Mouse (Mus musculus) limb, embryonic 14.5 days (tissue): ENCODE results near the gene Hint2. TPM values are rescaled to one million over a fixed set of nuclear protein-coding genes. Genes with fewer than 3 reads are reported as not detected.

Experiments used
- ATAC-seq: fragments of 200-750 bp; cut with Nextera tagmentation; 2 replicates; pipeline ENCODE4 v1.8.0; 2017; ENCODE audit warnings: low read depth, moderate number of reproducible peaks, moderate TSS enrichment; ENCODE audit not compliant: low FRiP score
- DNase-seq: peaks from one replicate; pipeline ENCODE4 v3.0.0-alpha.2; 2015; ENCODE audit warnings: low spot score
- H3K27ac ChIP-seq: fragments of 300-500 bp; sonication (generic); replicated peaks from 2 replicates; pipeline ENCODE4 v1.5.1; 2014; ENCODE audit warnings: low read depth, mild to moderate bottlenecking, low read length, moderate library complexity, mixed read lengths
- H3K27me3 ChIP-seq: fragments of 300-500 bp; sonication (generic); 2 replicates; pipeline ENCODE4 v1.6.1; 2014; ENCODE audit warnings: low read length, mixed read lengths; ENCODE audit not compliant: control insufficient read depth, insufficient read depth
- H3K36me3 ChIP-seq: fragments of 300-500 bp; sonication (generic); 2 replicates; pipeline ENCODE4 v1.6.1; 2014; ENCODE audit warnings: mild to moderate bottlenecking, low read length, moderate library complexity, mixed read lengths; ENCODE audit not compliant: control insufficient read depth, insufficient read depth
- H3K4me1 ChIP-seq: fragments of 300-500 bp; sonication (generic); 2 replicates; pipeline ENCODE4 v1.6.1; 2014; ENCODE audit warnings: antibody characterized with exemption, low read length, mixed read lengths; ENCODE audit not compliant: control insufficient read depth, insufficient read depth
- H3K4me2 ChIP-seq: fragments of 300-500 bp; sonication (generic); replicated peaks from 2 replicates; pipeline ENCODE4 v1.6.1; 2014; ENCODE audit warnings: low read depth, mild to moderate bottlenecking, low read length, moderate library complexity; ENCODE audit not compliant: severe bottlenecking
- H3K4me3 ChIP-seq: fragments of 300-500 bp; sonication (generic); replicated peaks from 2 replicates; pipeline ENCODE4 v1.5.1; 2014; ENCODE audit warnings: low read length
- H3K9ac ChIP-seq: fragments of 300-500 bp; sonication (generic); 2 replicates; pipeline ENCODE4 v1.6.1; 2014; ENCODE audit warnings: mild to moderate bottlenecking, low read depth, low read length, moderate library complexity; ENCODE audit not compliant: severe bottlenecking
- H3K9me3 ChIP-seq: fragments of 300-500 bp; sonication (generic); 2 replicates; pipeline ENCODE4 v1.6.1; 2016; ENCODE audit warnings: low read length; ENCODE audit not compliant: control insufficient read depth
- POLR2A ChIP-seq: fragments of 200-500 bp; IDR thresholded peaks from 2 replicates; pipeline ENCODE4 v1.8.0; 2012; ENCODE audit warnings: inconsistent platforms, mild to moderate bottlenecking, moderate library complexity, borderline replicate concordance; ENCODE audit not compliant: insufficient read depth, insufficient read length; ENCODE audit errors: extremely low read depth
- WGBS: fragments of 180-500 bp; shearing (Covaris S2); extraction: QIAGEN DNeasy Blood & Tissue Kit; methylation state at CpG from one replicate; pipeline ENCODE4 v1.1.7; 2014; 5-methylcytosine and 5-hydroxymethylcytosine counted together
- polyA plus RNA-seq, 2 experiments: library from polyadenylated mRNA; depleted of rRNA in 1 of 2; stranded (reverse) in 1 of 2; unstranded in 1 of 2; fragments of >200 nt; fragmentation: Nextera tagmentation in 1 of 2; extraction: Ambion mirVana in 1 of 2; gene quantifications; 2 replicates each; pipeline versions ENCODE4 v1.2.1 to v1.2.3; 2012 to 2014

Hint2 gene
- polyA plus RNA-seq, 2 experiments, result 58.3 to 87.6 TPM

- no peak overlapping the region for H3K9ac ChIP-seq
- ATAC-seq, result no peak
- H3K27me3 ChIP-seq, result no peaks in the 10 kb centered on the region
- no peak for DNase-seq
- H3K4me3 ChIP-seq, result no peak overlapping the region
- H3K36me3 ChIP-seq, result peaks cover 33% of the 10 kb centered on the region
- H3K9me3 ChIP-seq, result no peaks in the 10 kb centered on the region
- no peak for TF ChIP-seq POLR2A
- 71% methylated on average over 9 of the region's 9 CpGs for WGBS
- H3K4me1 ChIP-seq, result no peaks in the 10 kb centered on the region
- H3K4me2 ChIP-seq, result no peak overlapping the region
- H3K27ac ChIP-seq, result no peak overlapping the region
Observed at GRCm38 (mm10) chr4:43640076-43640475, 16.2 kb downstream of the Hint2 start.

- ATAC-seq (no peak), DNase-seq (no peak)
- peaks cover 21% of the 10 kb centered on the region for H3K4me1 ChIP-seq
- H3K27me3 ChIP-seq, result no peaks in the 10 kb centered on the region
- peaks cover 7% of the 10 kb centered on the region; the same call in 1 of the 2 replicates for H3K36me3 ChIP-seq
- no peak overlapping the region for H3K4me2 ChIP-seq
- H3K9me3 ChIP-seq, result no peaks in the 10 kb centered on the region
- TF ChIP-seq POLR2A, result no peak
- 72% methylated on average over 6 of the region's 6 CpGs for WGBS
- H3K27ac ChIP-seq, result no peak overlapping the region
- H3K4me3 ChIP-seq, result no peak overlapping the region
- no peak overlapping the region for H3K9ac ChIP-seq
Observed at GRCm38 (mm10) chr4:43636751-43637150, 19.5 kb downstream of the Hint2 start.

GRCm38 (mm10) chr4:43634621-43635374 lies 21.5 kb downstream of the Hint2 start:
- Histone ChIP-seq H3K27me3 (no peaks in the 10 kb centered on the region), H3K27ac (no peak overlapping the region), H3K4me2 (no peak overlapping the region), H3K4me1 (peaks cover 26% of the 10 kb centered on the region), H3K9ac (no peak overlapping the region), H3K9me3 (no peaks in the 10 kb centered on the region), H3K4me3 (no peak overlapping the region), H3K36me3 (no peaks in the 10 kb centered on the region)
- ATAC-seq (no peak), DNase-seq (no peak)
- no peak for TF ChIP-seq POLR2A
- WGBS, result 89% methylated on average over 7 of the region's 7 CpGs

- Histone ChIP-seq H3K4me2 (peak overlapping the region; percentile 93), H3K9ac (no peak overlapping the region), H3K9me3 (no peaks in the 10 kb centered on the region), H3K36me3 (no peaks in the 10 kb centered on the region), H3K4me3 (no peak overlapping the region), H3K27ac (no peak overlapping the region), H3K27me3 (no peaks in the 10 kb centered on the region), H3K4me1 (peaks cover 26% of the 10 kb centered on the region)
- TF ChIP-seq POLR2A, result no peak
- no peak for DNase-seq
- ATAC-seq, result no peak
- 92% methylated on average over 2 of the region's 2 CpGs for WGBS
Observed at GRCm38 (mm10) chr4:43633736-43634135, 22.5 kb downstream of the Hint2 start.

- Histone ChIP-seq H3K4me3 (peak overlapping the region; percentile 68; the same call in 1 of the 2 replicates), H3K27ac (no peak overlapping the region), H3K4me1 (peaks cover 26% of the 10 kb centered on the region), H3K36me3 (no peaks in the 10 kb centered on the region), H3K27me3 (no peaks in the 10 kb centered on the region), H3K9me3 (no peaks in the 10 kb centered on the region), H3K4me2 (peak overlapping the region; percentile 93), H3K9ac (peak overlapping the region; percentile 97; the same call in 1 of the 2 replicates)
- DNase-seq (no peak), ATAC-seq (no peak)
- 81% methylated on average over 8 of the region's 8 CpGs for WGBS
- TF ChIP-seq POLR2A, result no peak
Observed at GRCm38 (mm10) chr4:43633296-43633695, 23.0 kb downstream of the Hint2 start.
